Mouse (Mus musculus) heart, postnatal 0 days (tissue): ENCODE results near the gene Trib2.

Experiments used
- CTCF ChIP-seq: IDR thresholded peaks from 2 replicates; pipeline ENCODE4 v1.5.1; 2016; ENCODE audit warnings: antibody characterized with exemption, control low read depth, low read depth
- EP300 ChIP-seq: IDR thresholded peaks from 2 replicates; pipeline ENCODE4 v1.6.1; 2016; ENCODE audit warnings: antibody characterized with exemption, low read depth

DNA sequence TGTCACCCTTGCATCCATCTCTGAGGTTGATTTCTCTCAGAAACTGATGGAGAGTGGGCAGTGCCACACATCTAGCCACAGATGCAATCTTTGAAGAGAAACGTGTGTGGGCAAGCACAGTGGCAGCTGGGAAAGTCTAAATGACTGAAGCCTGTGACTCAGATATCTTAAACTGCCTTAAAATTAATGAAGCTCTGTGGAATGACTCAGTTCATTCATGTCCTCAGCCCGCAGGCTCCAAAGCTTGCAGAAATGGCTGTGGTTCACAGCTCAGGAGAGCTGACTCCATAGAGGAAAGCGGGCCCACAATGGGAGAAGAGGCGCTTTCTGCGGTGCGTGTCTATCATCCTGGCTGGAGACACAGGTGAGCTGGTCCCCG, 15.9 kb upstream of the Trib2 start:
- TF ChIP-seq CTCF (no peak), EP300 (no peak)
